Mouse (Mus musculus) ovary, adult 10 weeks (tissue): Measurements from ENCODE around the gene Nt5e. TPM values are rescaled to one million over a fixed set of nuclear protein-coding genes. Genes with fewer than 3 reads are reported as not detected.

ENCODE experiments used
- polyA plus RNA-seq: library from polyadenylated mRNA; stranded (reverse); fragments of 350-450 nt; fragmentation: Illumina TruSeq; extraction: RNeasy Lipid Tissue Mini Kit (QIAGEN cat#74804); gene quantifications from one replicate; pipeline ENCODE4 v1.2.3, GENCODE M21; 2014

The Nt5e gene
- polyA plus RNA-seq = 6.0 TPM

GRCm38 (mm10) chr9:88326930-88327901, at the start of gene Nt5e:
Nt5e (plus strand) TSS chr9:88327197.

Other genes with a start within 250 kb of the Nt5e start
- gene Snx14, start 111.8 kb downstream of the Nt5e start, polyA plus RNA-seq = 62.9 TPM
- gene Gm20537, start 129.4 kb downstream of the Nt5e start, polyA plus RNA-seq = 7.9 TPM
- 521 TPM for gene Syncrip, start 155.4 kb downstream of the Nt5e start, polyA plus RNA-seq
- 22.6 TPM for gene Zfp949, start 220.8 kb downstream of the Nt5e start, polyA plus RNA-seq